Mouse (Mus musculus): ENCODE measurements at regions not wholly inside any gene's neighbourhood (a gene's known extent, or its start where the extent isn't known, plus 50 kb on each side); places are given as distances from the start of the nearest gene placed in this dataset.

DNA sequence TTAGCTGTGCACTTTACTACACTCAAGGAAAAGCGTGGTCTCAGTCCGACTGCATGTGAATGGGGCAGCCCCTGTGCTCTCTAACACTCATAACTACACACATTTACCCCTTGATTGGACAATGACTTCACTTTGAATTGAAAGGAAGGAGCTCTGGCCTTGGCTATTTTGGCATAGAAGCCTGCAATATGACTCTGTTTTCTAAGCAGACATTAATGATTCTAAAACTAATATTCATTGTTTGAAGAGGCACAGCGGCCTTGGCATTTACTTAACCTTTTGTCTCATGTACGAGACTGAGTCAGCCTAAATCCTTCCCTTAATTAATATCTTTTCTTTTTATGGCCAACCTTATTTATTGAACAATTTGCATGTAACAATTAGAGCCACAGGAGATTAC is 879.9 kb downstream of the 5730522E02Rik start:
- DNase-seq = no peak

DNA sequence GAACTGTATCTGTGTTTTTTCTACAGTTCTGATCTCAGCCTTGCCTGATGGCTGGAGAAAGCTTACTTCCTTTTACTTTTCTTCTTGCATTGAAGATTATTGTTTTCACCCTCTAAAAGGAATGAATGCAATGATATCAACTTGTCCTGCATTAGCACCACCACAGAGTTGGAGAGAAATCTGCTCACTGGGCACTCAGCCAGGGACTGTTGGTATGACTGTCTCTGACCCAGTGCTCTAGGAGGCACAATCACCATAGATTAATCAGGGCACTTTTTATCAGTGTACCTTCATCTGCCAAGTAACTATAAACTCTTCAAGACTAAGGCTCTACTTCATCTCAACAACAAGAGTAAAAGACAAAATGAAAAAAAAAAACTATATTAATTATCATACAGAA is 888.1 kb downstream of the 5730522E02Rik start:
- DNase-seq = no peak

DNA sequence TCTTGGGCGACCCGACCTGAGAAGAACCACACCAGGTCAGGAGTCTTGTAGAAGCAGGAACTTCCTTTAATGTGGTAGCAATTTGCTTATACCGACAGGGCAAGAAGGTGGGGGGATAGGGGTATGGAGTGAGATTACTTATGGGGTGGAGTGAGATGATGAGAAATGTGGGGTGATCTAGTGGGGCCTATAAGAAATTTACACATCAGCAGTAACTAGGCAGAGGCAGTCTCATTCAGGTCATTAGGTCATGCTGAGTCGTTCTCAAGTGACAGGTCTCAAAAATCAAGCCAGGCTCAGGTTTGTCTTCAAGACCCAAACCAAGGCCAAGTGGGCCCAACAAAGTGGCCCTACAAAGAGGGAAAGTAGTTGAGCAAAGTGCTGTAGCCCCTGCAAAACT is 889.1 kb downstream of the 5730522E02Rik start:
- DNase-seq = no peak

DNA sequence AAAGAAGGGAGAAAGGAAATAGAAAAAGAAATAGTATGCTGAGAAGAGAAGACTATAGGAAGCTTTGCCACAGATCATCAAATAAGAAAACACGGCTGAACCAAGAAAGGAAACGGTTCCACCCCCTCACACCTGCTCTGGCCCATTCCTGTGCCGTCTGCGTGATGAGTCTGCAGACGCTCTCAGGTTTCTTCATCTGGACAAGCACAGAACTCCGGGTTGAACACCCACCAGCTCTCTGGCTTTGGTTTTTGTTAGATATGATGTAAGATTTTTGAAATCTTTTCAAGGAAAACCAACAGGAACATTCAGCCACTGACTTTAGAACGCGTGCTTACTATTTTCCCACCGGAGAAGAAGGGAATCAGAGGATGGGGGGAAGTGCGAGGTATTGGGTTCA is 895.9 kb downstream of the 5730522E02Rik start:
- no peak for DNase-seq

DNA sequence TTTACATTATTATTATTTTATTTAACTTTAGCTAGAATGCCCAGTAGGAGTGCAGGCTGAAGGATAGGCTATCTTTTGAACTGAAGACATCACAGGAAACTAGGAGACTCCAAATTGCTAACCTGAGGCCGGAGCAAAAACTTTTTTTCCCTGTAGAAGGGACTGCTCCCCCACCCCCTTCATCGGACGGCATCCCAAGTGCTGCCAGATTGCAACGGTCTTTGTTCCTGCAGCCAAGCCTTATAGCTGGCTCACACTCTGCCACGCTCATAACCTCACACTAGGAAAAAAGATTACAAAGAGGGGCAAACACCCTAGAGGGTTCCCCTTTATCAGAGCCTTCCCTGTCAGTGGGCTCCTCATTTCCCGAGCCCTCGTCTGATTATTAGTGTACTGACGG is 896.7 kb downstream of the 5730522E02Rik start:
- no peak for DNase-seq

DNA sequence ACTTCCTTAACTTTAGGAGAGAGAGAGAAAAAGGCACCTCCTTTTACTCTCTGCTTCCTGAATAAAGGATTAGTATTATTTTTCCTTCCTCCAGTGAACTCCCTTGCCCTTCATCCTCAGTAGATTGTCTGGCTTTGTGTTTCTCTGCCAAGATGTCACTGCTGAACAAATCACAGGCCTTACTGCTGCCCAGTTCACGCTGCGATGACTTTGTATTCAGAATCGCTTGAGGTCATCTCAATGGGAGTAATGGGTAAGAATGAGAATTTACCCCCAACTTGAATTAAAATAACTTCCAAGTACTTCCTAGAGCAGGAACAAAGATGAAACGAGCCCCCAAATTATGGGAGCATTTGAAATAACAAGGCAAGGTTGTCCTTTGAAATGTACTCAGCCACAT is 897.3 kb downstream of the 5730522E02Rik start:
- no peak for DNase-seq

DNA sequence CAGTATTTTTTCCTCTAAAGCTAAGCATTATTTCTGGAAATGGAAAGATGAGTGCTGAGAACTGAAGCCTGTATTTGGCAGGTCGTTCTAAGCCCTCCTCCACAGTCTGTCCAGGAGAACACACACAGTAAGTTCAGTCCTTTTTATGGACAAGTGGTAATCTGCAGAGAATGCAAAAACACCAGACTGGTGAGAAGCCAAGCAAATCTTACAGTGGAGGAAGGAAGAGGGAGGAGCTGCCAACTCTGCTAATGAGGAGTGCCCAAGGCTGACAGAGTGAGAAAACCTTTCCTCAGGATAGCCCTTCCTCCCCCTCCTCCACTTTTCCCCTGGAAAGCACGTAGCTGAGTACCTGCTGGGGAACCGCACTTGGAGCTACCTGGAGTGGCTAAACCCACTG is 899.8 kb downstream of the 5730522E02Rik start:
- DNase-seq = no peak

DNA sequence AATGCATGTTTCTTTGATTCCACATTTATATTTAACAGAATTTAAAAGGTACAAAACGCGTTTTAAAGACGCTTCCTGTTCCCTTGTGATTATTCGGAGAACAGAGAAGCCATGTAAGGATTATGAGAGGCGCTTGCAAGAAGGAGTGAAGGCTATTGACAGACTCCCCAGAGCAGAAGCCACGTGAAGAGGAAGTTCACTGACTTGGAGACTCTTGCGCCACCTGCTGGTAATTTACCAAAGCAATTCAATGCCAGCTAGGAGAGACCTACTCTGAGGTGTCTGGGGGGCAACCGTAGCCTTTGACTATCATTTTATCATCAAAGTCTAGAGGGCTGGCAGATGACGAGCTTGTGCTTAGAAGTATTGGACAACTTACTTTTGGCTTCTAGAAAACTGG is 909.4 kb downstream of the 5730522E02Rik start:
- peak; percentile 11 to 34 for DNase-seq

DNA sequence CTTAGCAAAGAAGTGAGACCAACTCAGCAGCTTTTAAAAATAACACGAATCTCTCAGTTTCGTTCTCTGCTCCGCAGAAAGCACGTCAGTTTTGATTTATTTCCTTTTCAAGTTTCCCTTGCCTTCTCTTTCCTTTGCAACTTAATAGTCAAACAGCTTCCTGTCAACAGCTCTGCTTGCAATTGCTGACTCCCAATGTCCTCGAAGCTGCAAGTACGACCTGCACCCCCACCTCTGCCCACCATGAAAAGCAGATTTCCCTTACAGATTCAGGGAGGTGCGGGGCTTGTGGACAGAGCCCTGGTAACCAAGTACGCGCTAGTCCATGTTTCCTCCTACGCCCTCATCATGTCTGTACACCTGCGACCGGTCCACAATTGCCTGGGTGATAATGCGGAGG is 922.2 kb downstream of the 5730522E02Rik start:
- no peak for DNase-seq

DNA sequence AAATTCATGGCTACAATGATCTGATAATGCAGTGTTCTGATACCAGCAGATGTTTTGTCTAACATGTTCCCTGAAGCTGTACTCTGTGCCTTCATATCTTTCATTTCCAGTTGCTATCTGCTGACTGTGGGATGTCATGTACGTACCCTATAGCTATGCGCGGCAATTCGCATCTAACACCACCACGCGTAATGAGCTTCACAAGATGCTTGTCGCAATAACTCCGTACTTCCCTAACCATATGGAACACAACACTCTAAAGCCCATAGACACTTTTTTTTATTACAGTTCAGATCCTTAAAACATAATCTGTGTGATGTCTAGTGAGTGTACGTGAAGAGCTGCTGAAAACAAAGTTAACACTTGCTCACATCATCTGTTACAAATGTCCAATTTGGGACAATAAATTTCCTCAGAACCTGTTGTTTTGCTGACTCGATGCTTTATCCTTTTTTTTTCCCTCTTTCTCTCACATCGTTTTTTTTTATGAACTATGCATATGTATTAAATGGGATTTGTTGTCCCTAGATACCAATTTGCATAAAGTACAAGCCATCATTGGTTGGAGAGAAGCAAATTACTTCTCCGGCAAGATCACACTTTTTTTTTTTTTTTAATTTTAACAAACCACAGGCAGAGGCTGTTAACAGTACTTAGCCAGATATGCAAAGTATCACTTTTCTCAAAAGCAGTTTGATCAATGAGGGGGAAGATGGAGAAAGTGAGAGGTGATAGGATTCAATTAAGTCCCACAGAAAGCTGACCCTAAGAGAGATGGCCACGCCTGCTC is 922.9 kb downstream of the 5730522E02Rik start:
- DNase-seq = no peak

DNA sequence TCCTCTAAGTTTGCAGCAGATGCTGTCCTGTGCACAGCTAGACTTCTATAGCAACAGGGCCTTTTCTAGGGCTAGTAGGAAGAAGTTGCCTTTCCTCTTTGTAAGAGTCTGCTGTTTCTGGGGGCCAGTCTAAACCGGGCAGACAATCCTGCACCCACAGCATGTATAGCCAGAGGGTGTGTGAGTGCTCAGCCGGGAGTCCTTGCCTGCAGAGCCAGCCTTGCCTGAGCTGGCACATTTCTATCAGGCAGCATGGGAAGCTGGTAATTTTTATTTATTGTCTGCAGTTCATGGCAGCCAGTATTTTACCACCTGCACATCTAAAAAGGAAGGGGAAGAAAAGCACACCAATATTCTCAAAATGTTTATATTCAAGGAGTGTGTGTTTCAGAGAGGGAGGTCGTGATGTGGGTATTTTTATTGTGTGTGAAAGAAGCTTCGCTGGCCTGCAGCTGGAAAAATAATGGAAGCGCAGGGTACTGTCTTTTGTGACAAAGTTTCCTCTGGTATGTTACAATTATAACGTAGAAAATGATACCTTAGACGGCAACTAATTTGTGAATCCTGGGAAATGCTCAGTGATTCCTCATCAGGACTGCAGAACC is 940.5 kb downstream of the 5730522E02Rik start:
- no peak for DNase-seq

DNA sequence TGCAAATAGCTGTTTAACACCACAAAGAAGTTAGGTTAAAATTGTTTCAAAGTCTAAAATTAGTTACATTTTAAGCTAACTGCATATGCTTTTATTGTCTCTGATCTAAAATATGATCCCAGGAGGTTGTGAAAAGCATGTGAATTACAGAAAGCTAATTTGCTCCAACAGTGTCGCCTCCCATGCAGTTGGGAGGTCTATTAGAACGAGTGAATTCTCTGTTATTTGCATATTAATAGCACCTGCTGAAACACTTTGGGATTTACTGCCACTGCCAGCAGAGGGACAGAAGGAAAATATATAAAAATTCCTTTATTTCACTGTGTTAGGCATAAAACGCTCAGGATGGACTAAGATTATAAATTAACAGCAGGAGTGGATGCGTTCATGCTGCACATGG is 947.7 kb downstream of the 5730522E02Rik start:
- no peak for DNase-seq

DNA sequence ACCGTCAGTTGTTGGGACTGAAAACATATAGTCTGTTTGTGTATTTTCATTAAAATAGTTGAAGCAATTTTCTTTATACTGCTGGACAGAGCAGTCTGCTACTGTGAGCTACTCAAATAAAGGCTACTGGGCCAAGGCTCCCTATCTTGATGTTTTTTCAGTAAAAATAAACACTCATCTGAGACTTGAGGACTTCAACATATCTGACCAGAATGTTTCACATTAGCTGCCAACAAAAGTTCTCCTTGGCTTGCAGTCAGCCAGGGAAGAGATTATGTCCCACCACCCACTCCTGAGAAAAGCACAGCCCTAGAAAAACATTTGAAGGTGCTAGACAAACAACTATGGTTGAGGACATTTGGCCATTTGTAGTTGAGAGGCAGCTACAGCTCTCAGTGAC is 950.9 kb downstream of the 5730522E02Rik start:
- DNase-seq = peak; percentile 3 to 25

DNA sequence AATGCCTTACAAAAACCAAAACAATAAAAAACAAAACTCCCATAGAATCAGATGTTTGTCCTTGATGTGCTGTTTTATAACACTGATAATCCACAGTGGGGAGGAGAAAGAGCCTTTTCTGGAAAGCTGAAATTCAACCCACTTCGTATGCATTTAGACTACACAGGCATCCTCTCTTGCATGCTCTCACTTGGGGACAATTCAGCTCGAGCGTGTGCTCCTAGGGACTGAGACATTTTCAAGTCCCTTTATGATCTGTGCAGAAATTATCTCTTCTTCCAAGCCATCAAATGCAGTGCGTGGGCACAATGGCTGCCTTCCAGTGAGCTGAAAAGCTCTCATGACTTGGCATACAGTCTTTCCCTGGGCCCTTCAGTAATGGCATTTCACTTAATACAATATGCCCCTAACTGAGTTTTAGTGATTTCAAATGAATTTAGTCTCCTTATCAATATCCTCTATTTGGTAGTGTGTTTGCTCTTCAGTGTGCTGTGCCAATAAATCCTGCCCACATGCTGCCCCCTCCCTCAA is 977.1 kb downstream of the 5730522E02Rik start:
- no peak for DNase-seq
